Mouse (Mus musculus): ENCODE results near the gene Ap2a1. TPM values are rescaled to one million over a fixed set of nuclear protein-coding genes. Genes with fewer than 3 reads are reported as not detected.

Gene Ap2a1
- total RNA-seq, 2 experiments from 2014 or later = 37.1 to 104 TPM

DNA sequence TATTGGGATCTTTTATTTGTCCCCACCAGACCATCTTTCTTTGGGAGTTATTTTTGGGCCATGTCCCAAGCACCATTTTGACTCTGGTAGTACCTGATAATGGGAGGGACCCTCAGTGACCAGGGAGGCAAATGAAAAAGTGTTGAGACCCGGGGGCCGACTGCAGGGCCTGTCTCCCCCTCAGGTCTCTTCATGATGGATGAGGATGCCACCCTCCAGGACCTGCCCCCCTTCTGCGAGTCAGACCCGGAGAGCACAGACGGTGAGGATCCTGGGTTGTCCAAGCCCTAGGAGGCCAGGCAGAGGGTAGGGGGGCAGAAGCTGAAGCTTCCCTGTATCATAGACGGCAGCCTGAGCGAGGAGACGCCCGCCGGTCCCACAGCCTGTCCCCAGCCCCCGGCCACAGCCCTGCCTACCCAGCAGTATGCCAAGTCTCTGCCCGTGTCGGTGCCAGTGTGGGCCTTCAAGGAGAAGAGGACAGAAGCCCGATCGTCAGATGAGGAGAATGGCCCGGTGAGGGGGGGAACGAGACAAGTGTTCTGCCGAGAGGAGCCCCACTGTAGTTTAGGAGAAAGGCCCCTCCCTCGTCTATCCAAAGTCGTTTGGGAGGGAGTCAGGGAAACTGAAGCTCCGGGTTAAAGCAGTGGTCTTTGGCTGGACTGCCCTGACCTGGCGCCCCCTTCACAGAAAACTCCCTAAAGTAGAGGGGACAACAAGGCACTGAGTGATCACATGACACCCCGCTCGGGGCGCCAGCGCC is 75.5 kb downstream of the Ap2a1 start:
- ATAC-seq (replicated peaks; ENCODE audit: low FRiP score, low TSS enrichment, poor library complexity, severe bottlenecking) = no peak

DNA sequence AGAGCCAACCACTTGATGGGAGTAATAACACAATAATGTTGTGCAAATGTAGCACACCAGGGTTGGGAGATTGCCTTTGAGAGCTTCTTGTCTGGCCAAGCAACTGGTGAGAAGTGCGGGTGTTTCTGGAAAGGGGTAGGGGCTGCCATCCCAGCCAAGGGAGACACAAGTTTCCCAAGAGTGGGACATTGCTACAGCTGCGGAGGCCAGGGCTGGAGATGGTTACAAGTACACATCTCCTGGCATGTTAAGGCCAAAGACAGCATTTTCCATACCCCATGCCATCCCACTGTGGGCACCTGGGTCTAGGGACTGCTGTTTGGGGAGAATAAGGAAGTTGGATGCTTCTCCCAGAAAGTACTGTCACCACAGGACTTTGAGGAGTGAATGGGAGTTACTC is 76.2 kb downstream of the Ap2a1 start:
- no peak for ATAC-seq (replicated peaks; ENCODE audit: low FRiP score, low TSS enrichment, poor library complexity, severe bottlenecking)

DNA sequence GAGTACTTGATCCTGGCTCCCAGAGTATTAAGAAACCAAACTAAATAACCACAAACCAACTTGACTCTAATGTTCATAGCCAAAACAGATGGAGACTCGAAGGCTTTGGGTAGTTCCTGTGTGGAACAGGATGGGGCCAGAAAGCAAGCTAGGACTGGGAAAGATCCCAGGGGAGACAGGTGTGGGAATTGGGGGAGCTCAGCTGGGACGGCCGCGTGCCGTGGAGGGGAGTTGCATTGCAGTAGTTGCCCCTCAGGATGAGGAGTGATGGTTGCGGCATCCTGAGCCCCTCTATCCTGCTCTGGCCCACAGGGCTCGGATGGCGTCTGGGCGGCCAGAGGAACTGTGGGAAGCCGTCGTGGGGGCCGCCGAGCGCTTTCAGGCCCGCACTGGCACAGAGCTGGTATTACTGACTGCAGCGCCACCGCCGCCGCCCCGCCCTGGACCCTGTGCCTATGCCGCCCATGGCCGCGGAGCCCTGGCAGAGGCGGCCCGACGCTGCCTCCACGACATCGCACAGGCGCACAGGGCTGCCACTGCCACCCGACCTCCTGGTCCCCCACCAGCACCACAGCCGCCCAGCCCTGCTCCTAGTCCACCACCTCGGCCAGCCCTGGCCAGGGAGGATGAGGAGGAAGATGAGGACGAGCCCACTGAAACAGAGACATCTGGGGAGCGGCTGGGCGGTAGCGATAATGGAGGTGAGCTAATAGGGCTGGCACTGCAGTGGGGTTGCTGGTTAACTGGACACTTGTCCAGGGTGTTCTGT is 76.9 kb downstream of the Ap2a1 start:
- ATAC-seq (replicated peaks; ENCODE audit: low FRiP score, low TSS enrichment, poor library complexity, severe bottlenecking) = no peak

DNA sequence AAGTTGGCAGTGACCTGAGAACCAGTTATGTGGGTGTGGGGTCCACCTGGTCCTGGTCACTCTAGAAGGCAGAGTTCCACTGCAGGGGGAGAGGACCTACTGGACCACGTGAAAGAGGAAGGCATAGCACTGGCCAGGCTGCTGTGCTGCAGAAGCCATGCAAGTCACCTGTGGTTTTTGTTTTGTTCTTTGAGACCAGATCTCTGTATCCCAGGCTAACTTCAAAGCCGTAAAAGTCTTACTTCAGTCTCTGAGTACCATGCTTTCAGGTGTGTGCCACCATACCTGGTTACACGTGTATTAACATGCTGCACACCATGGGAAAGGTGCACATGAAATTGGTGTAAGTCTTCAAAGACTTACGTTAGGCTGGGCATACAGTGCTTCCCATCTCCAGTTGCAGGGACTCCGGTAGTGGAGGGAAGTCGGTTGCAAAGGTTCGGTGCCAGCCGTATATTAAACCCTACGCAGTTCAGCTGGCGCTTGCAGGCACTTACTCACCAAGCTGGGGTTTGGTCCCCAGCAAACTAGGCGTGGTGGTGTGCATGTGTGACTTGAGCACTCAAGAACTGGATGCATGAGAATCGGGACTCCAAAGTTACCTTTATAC is 77.6 kb downstream of the Ap2a1 start:
- no peak for ATAC-seq (replicated peaks; ENCODE audit: low FRiP score, low TSS enrichment, poor library complexity, severe bottlenecking)

DNA sequence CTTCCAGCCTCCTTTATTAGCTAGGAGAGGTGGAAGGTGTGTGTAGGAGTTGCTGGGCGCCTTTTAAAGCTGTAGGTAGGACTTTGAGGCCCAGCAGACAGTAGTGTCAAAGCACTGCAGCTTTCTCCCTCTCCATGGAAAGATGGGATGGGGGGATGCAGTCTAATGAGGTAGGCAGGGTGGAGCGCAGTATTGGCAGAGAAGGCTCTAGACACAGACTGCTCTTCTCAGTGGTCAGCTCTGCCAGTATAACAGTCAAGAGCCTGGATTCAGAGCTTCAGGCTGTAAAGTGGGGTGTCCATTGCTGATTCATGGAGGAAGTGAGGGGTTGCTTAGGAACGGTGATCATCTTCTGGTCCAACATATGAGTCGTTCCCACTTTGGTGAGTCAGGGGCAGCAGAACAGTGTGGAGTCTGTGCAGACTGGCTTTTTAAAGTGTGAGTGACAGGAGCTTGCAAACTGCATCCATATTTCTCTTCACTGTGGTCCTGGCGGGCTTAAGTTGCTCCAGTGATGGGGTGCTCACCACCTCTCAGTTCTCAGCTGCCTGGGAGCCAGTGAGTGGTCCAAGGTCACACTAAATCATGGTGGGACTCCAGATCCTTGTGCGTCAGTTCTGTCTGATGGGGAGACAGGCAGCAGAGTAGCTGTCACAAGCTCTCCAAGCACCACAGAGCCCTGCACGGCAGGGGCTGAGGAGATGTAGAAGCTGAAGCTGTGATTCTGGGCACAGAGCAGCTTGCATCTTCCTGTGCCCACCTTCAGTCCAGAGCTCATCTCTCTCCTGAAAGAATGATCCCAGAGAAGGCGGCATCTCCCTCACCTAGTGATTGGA is 78.3 kb downstream of the Ap2a1 start:
- no peak for ATAC-seq (replicated peaks; ENCODE audit: low FRiP score, low TSS enrichment, poor library complexity, severe bottlenecking)

Other genes with a start within 250 kb of the Ap2a1 start
Only the 30 nearest of the 31 such genes appear.
- not detected in 2 replicates for gene Izumo2, start 220.8 kb downstream of the Ap2a1 start, total RNA-seq (2014; fragmentation: Nextera tagmentation)
- gene Izumo2, start 220.8 kb downstream of the Ap2a1 start, total RNA-seq (2017) = not detected in 2 replicates
- gene Vrk3, start 181.1 kb downstream of the Ap2a1 start, total RNA-seq (2014; fragmentation: Nextera tagmentation) = 34.2 and 43.8 TPM in 2 replicates
- 51.5 and 81.2 TPM in 2 replicates for gene Vrk3, start 181.1 kb downstream of the Ap2a1 start, total RNA-seq (2017)
- 0.22 and 2.0 TPM in 2 replicates for gene Zfp473, start 178.4 kb downstream of the Ap2a1 start, total RNA-seq (2014; fragmentation: Nextera tagmentation)
- gene Zfp473, start 178.4 kb downstream of the Ap2a1 start, total RNA-seq (2017) = 6.5 TPM in 1 of 2 replicates, not detected in the other
- 103 and 109 TPM in 2 replicates for gene Nup62, start 113.4 kb downstream of the Ap2a1 start, total RNA-seq (2014; fragmentation: Nextera tagmentation)
- 167 and 183 TPM in 2 replicates for gene Nup62, start 113.4 kb downstream of the Ap2a1 start, total RNA-seq (2017)
- 2.5 and 6.5 TPM in 2 replicates for gene Il4i1, start 113.1 kb downstream of the Ap2a1 start, total RNA-seq (2014; fragmentation: Nextera tagmentation)
- gene Il4i1, start 113.1 kb downstream of the Ap2a1 start, total RNA-seq (2017) = 0.76 and 1.7 TPM in 2 replicates
- gene Atf5, start 112.8 kb downstream of the Ap2a1 start, total RNA-seq (2014; fragmentation: Nextera tagmentation) = 3.5 and 6.8 TPM in 2 replicates
- gene Atf5, start 112.8 kb downstream of the Ap2a1 start, total RNA-seq (2017) = 1.3 and 2.8 TPM in 2 replicates
- gene Akt1s1, start 80.5 kb downstream of the Ap2a1 start, total RNA-seq (2014; fragmentation: Nextera tagmentation) = 21.1 and 23.7 TPM in 2 replicates
- 19.2 and 24.5 TPM in 2 replicates for gene Akt1s1, start 80.5 kb downstream of the Ap2a1 start, total RNA-seq (2017)
- gene Tbc1d17, start 80.4 kb downstream of the Ap2a1 start, total RNA-seq (2014; fragmentation: Nextera tagmentation) = 26.7 and 61.9 TPM in 2 replicates
- gene Tbc1d17, start 80.4 kb downstream of the Ap2a1 start, total RNA-seq (2017) = 13.7 and 49.6 TPM in 2 replicates
- gene Pnkp, start 72.4 kb downstream of the Ap2a1 start, total RNA-seq (2014; fragmentation: Nextera tagmentation) = 25.2 and 58.9 TPM in 2 replicates
- gene Pnkp, start 72.4 kb downstream of the Ap2a1 start, total RNA-seq (2017) = 18.4 and 30.5 TPM in 2 replicates
- 79.6 and 88.8 TPM in 2 replicates for gene Ptov1, start 59.7 kb downstream of the Ap2a1 start, total RNA-seq (2014; fragmentation: Nextera tagmentation)
- 19.6 and 40.9 TPM in 2 replicates for gene Ptov1, start 59.7 kb downstream of the Ap2a1 start, total RNA-seq (2017)
- gene Med25, start 36.8 kb downstream of the Ap2a1 start, total RNA-seq (2014; fragmentation: Nextera tagmentation) = 42.0 and 71.7 TPM in 2 replicates
- gene Med25, start 36.8 kb downstream of the Ap2a1 start, total RNA-seq (2017) = 12.1 and 18.1 TPM in 2 replicates
- gene Fuz, start 33.4 kb downstream of the Ap2a1 start, total RNA-seq (2014; fragmentation: Nextera tagmentation) = 12.0 and 19.8 TPM in 2 replicates
- 14.2 and 18.3 TPM in 2 replicates for gene Fuz, start 33.4 kb downstream of the Ap2a1 start, total RNA-seq (2017)
- gene Tsks, start 13.7 kb upstream of the Ap2a1 start, total RNA-seq (2014; fragmentation: Nextera tagmentation) = not detected in 2 replicates
- not detected in 2 replicates for gene Tsks, start 13.7 kb upstream of the Ap2a1 start, total RNA-seq (2017)
- gene Cpt1c, start 45.4 kb upstream of the Ap2a1 start, total RNA-seq (2014; fragmentation: Nextera tagmentation) = 4.1 and 11.5 TPM in 2 replicates
- 0.91 and 1.3 TPM in 2 replicates for gene Cpt1c, start 45.4 kb upstream of the Ap2a1 start, total RNA-seq (2017)
- gene Prmt1, start 57.1 kb upstream of the Ap2a1 start, total RNA-seq (2014; fragmentation: Nextera tagmentation) = 160 and 230 TPM in 2 replicates
- 132 and 171 TPM in 2 replicates for gene Prmt1, start 57.1 kb upstream of the Ap2a1 start, total RNA-seq (2017)
- 80.4 and 150 TPM in 2 replicates for gene Irf3, start 68.2 kb upstream of the Ap2a1 start, total RNA-seq (2014; fragmentation: Nextera tagmentation)
- 84.3 and 104 TPM in 2 replicates for gene Irf3, start 68.2 kb upstream of the Ap2a1 start, total RNA-seq (2017)
- gene Bcl2l12, start 69.2 kb upstream of the Ap2a1 start, total RNA-seq (2014; fragmentation: Nextera tagmentation) = 37.2 and 42.7 TPM in 2 replicates
- gene Bcl2l12, start 69.2 kb upstream of the Ap2a1 start, total RNA-seq (2017) = 15.5 and 25.6 TPM in 2 replicates
- gene Scaf1, start 86.9 kb upstream of the Ap2a1 start, total RNA-seq (2014; fragmentation: Nextera tagmentation) = 33.0 and 46.3 TPM in 2 replicates
- 7.2 and 10.2 TPM in 2 replicates for gene Scaf1, start 86.9 kb upstream of the Ap2a1 start, total RNA-seq (2017)
- 1.4 and 1.7 TPM in 2 replicates for gene Rras, start 88.5 kb upstream of the Ap2a1 start, total RNA-seq (2014; fragmentation: Nextera tagmentation)
- gene Rras, start 88.5 kb upstream of the Ap2a1 start, total RNA-seq (2017) = 1.3 and 1.6 TPM in 2 replicates
- gene Prr12, start 123.4 kb upstream of the Ap2a1 start, total RNA-seq (2014; fragmentation: Nextera tagmentation) = 26.6 and 28.7 TPM in 2 replicates
- gene Prr12, start 123.4 kb upstream of the Ap2a1 start, total RNA-seq (2017) = 1.9 and 2.1 TPM in 2 replicates
- gene Nosip, start 132.9 kb upstream of the Ap2a1 start, total RNA-seq (2014; fragmentation: Nextera tagmentation) = 27.8 and 55.1 TPM in 2 replicates
- gene Nosip, start 132.9 kb upstream of the Ap2a1 start, total RNA-seq (2017) = 40.9 and 48.3 TPM in 2 replicates
- 4.3 and 4.7 TPM in 2 replicates for gene Prrg2, start 133.2 kb upstream of the Ap2a1 start, total RNA-seq (2014; fragmentation: Nextera tagmentation)
- 3.5 and 6.2 TPM in 2 replicates for gene Prrg2, start 133.2 kb upstream of the Ap2a1 start, total RNA-seq (2017)
- 7.6 and 15.6 TPM in 2 replicates for gene Rcn3, start 162.7 kb upstream of the Ap2a1 start, total RNA-seq (2014; fragmentation: Nextera tagmentation)
- gene Rcn3, start 162.7 kb upstream of the Ap2a1 start, total RNA-seq (2017) = 16.7 and 23.0 TPM in 2 replicates
- 0.82 TPM in 1 of 2 replicates, not detected in the other for gene Fcgrt, start 174.4 kb upstream of the Ap2a1 start, total RNA-seq (2014; fragmentation: Nextera tagmentation)
- gene Fcgrt, start 174.4 kb upstream of the Ap2a1 start, total RNA-seq (2017) = 1.1 and 1.8 TPM in 2 replicates
- 3,773 and 4,118 TPM in 2 replicates for gene Rps11, start 194.9 kb upstream of the Ap2a1 start, total RNA-seq (2014; fragmentation: Nextera tagmentation)
- 1,409 and 1,705 TPM in 2 replicates for gene Rps11, start 194.9 kb upstream of the Ap2a1 start, total RNA-seq (2017)
- gene Rpl13a, start 199.3 kb upstream of the Ap2a1 start, total RNA-seq (2014; fragmentation: Nextera tagmentation) = 4,705 and 4,844 TPM in 2 replicates
- gene Rpl13a, start 199.3 kb upstream of the Ap2a1 start, total RNA-seq (2017) = 4,178 and 4,889 TPM in 2 replicates
- gene Gm45713, start 206.7 kb upstream of the Ap2a1 start, total RNA-seq (2014; fragmentation: Nextera tagmentation) = not detected in 2 replicates
- gene Gm45713, start 206.7 kb upstream of the Ap2a1 start, total RNA-seq (2017) = 0.61 TPM in 1 of 2 replicates, not detected in the other
- gene Flt3l, start 206.9 kb upstream of the Ap2a1 start, total RNA-seq (2014; fragmentation: Nextera tagmentation) = 35.8 and 48.2 TPM in 2 replicates
- gene Flt3l, start 206.9 kb upstream of the Ap2a1 start, total RNA-seq (2017) = 8.5 and 23.5 TPM in 2 replicates
- 135 and 148 TPM in 2 replicates for gene Pih1d1, start 224.8 kb upstream of the Ap2a1 start, total RNA-seq (2014; fragmentation: Nextera tagmentation)
- gene Pih1d1, start 224.8 kb upstream of the Ap2a1 start, total RNA-seq (2017) = 39.0 and 61.3 TPM in 2 replicates
- gene Aldh16a1, start 225.1 kb upstream of the Ap2a1 start, total RNA-seq (2014; fragmentation: Nextera tagmentation) = 69.0 and 84.8 TPM in 2 replicates
- 19.1 and 22.1 TPM in 2 replicates for gene Aldh16a1, start 225.1 kb upstream of the Ap2a1 start, total RNA-seq (2017)